Mouse (Mus musculus): ENCODE data around the gene Rnf17. TPM values are rescaled to one million over a fixed set of nuclear protein-coding genes. Genes with fewer than 3 reads are reported as not detected.
A peak's percentile ranks its signal among the peaks of the same experiment; 100 is the strongest.

Rnf17 gene
- total and polyA plus RNA-seq, 2 experiments from 2014 or later = 0.97 to 3.4 TPM

DNA sequence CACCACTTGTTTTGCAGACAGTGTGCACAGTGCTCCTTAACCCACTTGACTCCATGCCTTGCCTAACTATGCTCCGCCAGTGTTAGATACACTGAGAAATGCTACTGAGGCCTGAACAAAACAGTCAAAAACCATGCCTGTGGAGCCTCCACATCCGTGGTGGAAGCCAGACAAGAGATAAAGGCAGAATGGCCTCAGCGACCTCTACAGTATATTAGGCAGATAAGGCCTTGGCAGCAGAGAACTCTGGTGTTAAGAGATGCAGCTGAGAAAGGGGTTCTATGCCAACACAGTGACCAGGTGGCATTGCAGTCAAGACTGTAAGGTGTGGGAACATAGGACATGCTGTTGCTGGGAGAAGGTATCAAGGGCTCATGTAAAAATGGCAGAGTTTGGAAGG, 104.4 kb downstream of the Rnf17 start:
- DNase-seq = no peak
- H3K27ac ChIP-seq (ENCODE audit: low read depth, low read length) = no peak overlapping the region

GRCm38 (mm10) chr14:56512084-56512483, 109.7 kb downstream of the Rnf17 start:
- Histone ChIP-seq H3K27me3 (ENCODE audit: insufficient read depth, low read length) (no peaks in the 10 kb centered on the region), H3K4me1 (ENCODE audit: insufficient read depth) (no peaks in the 10 kb centered on the region), H3K9me3 (ENCODE audit: low read length) (no peaks in the 10 kb centered on the region), H3K9ac (no peak overlapping the region), H3K4me2 (ENCODE audit: low read depth) (no peak overlapping the region), H3K27ac (ENCODE audit: low read depth, low read length) (no peak overlapping the region), H3K4me3 (ENCODE audit: low read depth, low read length) (no peak overlapping the region), H3K36me3 (ENCODE audit: insufficient read depth) (no peaks in the 10 kb centered on the region)
- peak; percentile 3 for DNase-seq
- TF ChIP-seq CTCF (IDR thresholded peaks at IDR 0.05; ENCODE audit: low read depth) = peak; percentile 56
- 32% methylated on average over 6 of the region's 6 CpGs for WGBS
- ATAC-seq = no peak

More for the DNA sequence above, 104.4 kb downstream of the Rnf17 start:
- H3K27me3 ChIP-seq (ENCODE audit: insufficient read depth, low read length) = no peaks in the 10 kb centered on the region
- TF ChIP-seq CTCF (IDR thresholded peaks at IDR 0.05; ENCODE audit: low read depth) = no peak
- no peak overlapping the region for H3K4me3 ChIP-seq (ENCODE audit: low read depth, low read length)
- ATAC-seq = no peak
- no peaks in the 10 kb centered on the region for H3K9me3 ChIP-seq (ENCODE audit: low read length)
- H3K4me2 ChIP-seq (ENCODE audit: low read depth) = no peak overlapping the region
- no peaks in the 10 kb centered on the region for H3K4me1 ChIP-seq (ENCODE audit: insufficient read depth)
- WGBS = 82% methylated on average over 3 of the region's 3 CpGs
- no peak overlapping the region for H3K9ac ChIP-seq
- H3K36me3 ChIP-seq (ENCODE audit: insufficient read depth) = no peaks in the 10 kb centered on the region

- TF ChIP-seq CTCF (IDR thresholded peaks at IDR 0.05; ENCODE audit: low read depth) = no peak
- Histone ChIP-seq H3K36me3 (ENCODE audit: insufficient read depth) (no peaks in the 10 kb centered on the region), H3K4me2 (ENCODE audit: low read depth) (no peak overlapping the region), H3K27me3 (ENCODE audit: insufficient read depth, low read length) (no peaks in the 10 kb centered on the region), H3K9ac (no peak overlapping the region), H3K9me3 (ENCODE audit: low read length) (no peaks in the 10 kb centered on the region), H3K27ac (ENCODE audit: low read depth, low read length) (no peak overlapping the region), H3K4me3 (ENCODE audit: low read depth, low read length) (no peak overlapping the region), H3K4me1 (ENCODE audit: insufficient read depth) (no peaks in the 10 kb centered on the region)
- DNase-seq = no peak
- 90% methylated on average over 2 of the region's 2 CpGs for WGBS
- no peak for ATAC-seq
Measured at GRCm38 (mm10) chr14:56514775-56515174, 112.4 kb downstream of the Rnf17 start.

- peaks cover 28% of the 10 kb centered on the region for H3K36me3 ChIP-seq (ENCODE audit: insufficient read depth)
- TF ChIP-seq CTCF (IDR thresholded peaks at IDR 0.05; ENCODE audit: low read depth) = no peak
- H3K27me3 ChIP-seq (ENCODE audit: insufficient read depth, low read length) = no peaks in the 10 kb centered on the region
- H3K4me1 ChIP-seq (ENCODE audit: insufficient read depth) = no peaks in the 10 kb centered on the region
- no peak overlapping the region for H3K4me3 ChIP-seq (ENCODE audit: low read depth, low read length)
- ATAC-seq = no peak
- WGBS = 73% methylated on average over 2 of the region's 2 CpGs
- H3K9ac ChIP-seq = no peak overlapping the region
- no peaks in the 10 kb centered on the region for H3K9me3 ChIP-seq (ENCODE audit: low read length)
- no peak overlapping the region for H3K27ac ChIP-seq (ENCODE audit: low read depth, low read length)
- DNase-seq = no peak
- H3K4me2 ChIP-seq (ENCODE audit: low read depth) = no peak overlapping the region
Measured at GRCm38 (mm10) chr14:56530788-56531187, 128.4 kb downstream of the Rnf17 start.

DNA sequence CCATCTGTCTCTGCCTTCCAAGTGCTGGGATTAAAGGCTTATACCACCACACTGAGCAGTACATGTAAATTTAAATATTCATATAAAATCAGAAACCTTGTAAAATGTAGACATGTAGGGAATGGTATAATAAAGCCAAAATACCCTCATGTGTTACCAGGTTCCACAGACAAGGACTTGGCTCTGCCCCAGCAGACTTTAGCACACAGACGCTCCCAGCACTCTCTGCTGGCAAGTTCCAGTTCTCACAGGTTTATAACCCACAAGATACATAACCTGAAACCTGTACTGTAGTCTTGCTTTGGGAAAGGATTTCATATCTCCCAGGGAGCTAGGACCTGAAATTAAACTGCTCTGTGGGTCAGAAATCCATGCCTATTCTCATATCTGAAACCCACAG, 142.6 kb downstream of the Rnf17 start:
- WGBS = 59% methylated on average over 1 of the region's 1 CpGs
- no peak for DNase-seq
- peak; percentile 14 for ATAC-seq
- no peaks in the 10 kb centered on the region for H3K4me1 ChIP-seq (ENCODE audit: insufficient read depth)
- H3K27me3 ChIP-seq (ENCODE audit: insufficient read depth, low read length) = no peaks in the 10 kb centered on the region
- H3K27ac ChIP-seq (ENCODE audit: low read depth, low read length) = no peak overlapping the region
- H3K36me3 ChIP-seq (ENCODE audit: insufficient read depth) = peaks cover 6% of the 10 kb centered on the region; the same call in 1 of the 2 replicates
- H3K9me3 ChIP-seq (ENCODE audit: low read length) = no peaks in the 10 kb centered on the region
- no peak overlapping the region for H3K4me3 ChIP-seq (ENCODE audit: low read depth, low read length)
- H3K4me2 ChIP-seq (ENCODE audit: low read depth) = no peak overlapping the region
- no peak for TF ChIP-seq CTCF (IDR thresholded peaks at IDR 0.05; ENCODE audit: low read depth)
- H3K9ac ChIP-seq = no peak overlapping the region

GRCm38 (mm10) chr14:56545491-56545890, 143.1 kb downstream of the Rnf17 start:
- H3K27me3 ChIP-seq (ENCODE audit: insufficient read depth, low read length) = no peaks in the 10 kb centered on the region
- H3K4me3 ChIP-seq (ENCODE audit: low read depth, low read length) = no peak overlapping the region
- DNase-seq (no peak), ATAC-seq (no peak)
- H3K4me2 ChIP-seq (ENCODE audit: low read depth) = no peak overlapping the region
- no peaks in the 10 kb centered on the region for H3K4me1 ChIP-seq (ENCODE audit: insufficient read depth)
- no peaks in the 10 kb centered on the region for H3K9me3 ChIP-seq (ENCODE audit: low read length)
- peaks cover 6% of the 10 kb centered on the region; the same call in 1 of the 2 replicates for H3K36me3 ChIP-seq (ENCODE audit: insufficient read depth)
- no peak overlapping the region for H3K9ac ChIP-seq
- 96% methylated on average over 4 of the region's 4 CpGs for WGBS
- no peak overlapping the region for H3K27ac ChIP-seq (ENCODE audit: low read depth, low read length)
- no peak for TF ChIP-seq CTCF (IDR thresholded peaks at IDR 0.05; ENCODE audit: low read depth)

DNA sequence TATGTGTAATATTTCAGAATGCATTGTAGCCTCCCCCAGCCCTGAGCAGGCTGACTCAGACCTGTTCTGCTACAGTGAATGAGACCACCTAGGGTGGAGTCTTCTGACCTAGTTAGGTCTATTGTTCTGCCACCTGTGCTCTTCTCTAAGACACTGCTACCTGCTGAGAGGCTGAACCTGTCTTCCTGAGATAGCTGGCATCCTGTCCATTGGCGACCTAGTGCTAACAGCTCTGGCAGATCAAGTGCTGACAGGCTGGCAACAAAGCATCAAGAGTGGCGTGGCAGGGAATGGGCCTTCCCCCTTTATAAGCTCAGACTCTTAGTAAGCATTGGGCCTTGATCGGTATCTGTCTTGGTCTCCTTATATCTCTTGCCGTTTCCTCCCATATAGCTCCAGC, 148.6 kb downstream of the Rnf17 start:
- Histone ChIP-seq H3K27ac (ENCODE audit: low read depth, low read length) (no peak overlapping the region), H3K4me3 (ENCODE audit: low read depth, low read length) (no peak overlapping the region), H3K36me3 (ENCODE audit: insufficient read depth) (peaks cover 21% of the 10 kb centered on the region), H3K4me2 (ENCODE audit: low read depth) (no peak overlapping the region), H3K27me3 (ENCODE audit: insufficient read depth, low read length) (no peaks in the 10 kb centered on the region), H3K4me1 (ENCODE audit: insufficient read depth) (no peaks in the 10 kb centered on the region), H3K9ac (no peak overlapping the region), H3K9me3 (ENCODE audit: low read length) (no peaks in the 10 kb centered on the region)
- no peak for TF ChIP-seq CTCF (IDR thresholded peaks at IDR 0.05; ENCODE audit: low read depth)
- 83% methylated on average over 4 of the region's 4 CpGs for WGBS
- DNase-seq (no peak), ATAC-seq (no peak)

GRCm38 (mm10) chr14:56552924-56553323, 150.5 kb downstream of the Rnf17 start:
- 95% methylated on average over 6 of the region's 6 CpGs for WGBS
- no peak for TF ChIP-seq CTCF (IDR thresholded peaks at IDR 0.05; ENCODE audit: low read depth)

More at GRCm38 (mm10) chr14:56552924-56553323, 150.5 kb downstream of the Rnf17 start:
- Histone ChIP-seq H3K27me3 (ENCODE audit: insufficient read depth, low read length) (no peaks in the 10 kb centered on the region), H3K4me2 (ENCODE audit: low read depth) (no peak overlapping the region), H3K27ac (ENCODE audit: low read depth, low read length) (no peak overlapping the region), H3K4me1 (ENCODE audit: insufficient read depth) (no peaks in the 10 kb centered on the region), H3K9ac (no peak overlapping the region), H3K9me3 (ENCODE audit: low read length) (no peaks in the 10 kb centered on the region), H3K4me3 (ENCODE audit: low read depth, low read length) (no peak overlapping the region), H3K36me3 (ENCODE audit: insufficient read depth) (peaks cover 25% of the 10 kb centered on the region)
- ATAC-seq (no peak), DNase-seq (no peak)

Measured in forebrain, postnatal 0 days (tissue).